Mouse (Mus musculus): ENCODE data around the gene Gabarapl1.
"Not testable (repeated sequence)": the region's sequence is repeated elsewhere in the genome, so short reads cannot be mapped to it uniquely, and the experiment has no call there.

Gene Gabarapl1

GRCm38 (mm10) chr6:129532942-129533860 is at the start of gene Gabarapl1:
TSS of gene Gabarapl1 (plus strand) at chr6:129533160.
- TF ChIP-seq POU5F1 (IDR thresholded peaks at IDR 0.05; ENCODE audit: borderline replicate concordance, low read length) (no peak), CTCF (conservative IDR thresholded peaks at IDR 0.05; ENCODE audit: low read length) (no peak), NANOG (IDR thresholded peaks at IDR 0.05; ENCODE audit: borderline replicate concordance, low read length) (no peak)
- H3K9me3 ChIP-seq (ENCODE audit: low read length), result no peaks in the 10 kb centered on the region
- H3K4me1 ChIP-seq (replicated peaks; ENCODE audit: low read depth, low read length), result peaks cover 14% of the 10 kb centered on the region
- peaks cover 21% of the 10 kb centered on the region for H3K36me3 ChIP-seq (ENCODE audit: insufficient read depth, low read length)
- H3K27me3 ChIP-seq (ENCODE audit: insufficient read depth, low read length), result no peaks in the 10 kb centered on the region
- H3K4me3 ChIP-seq (replicated peaks; ENCODE audit: low read length), result peak within 1 kb of the TSS; percentile 84

GRCm38 (mm10) chr6:129494924-129495323 is 38.0 kb upstream of the Gabarapl1 start:
- H3K27me3 ChIP-seq (ENCODE audit: insufficient read depth, low read length), result no peaks in the 10 kb centered on the region
- no peak for TF ChIP-seq NANOG (IDR thresholded peaks at IDR 0.05; ENCODE audit: borderline replicate concordance, low read length)
- no peak for TF ChIP-seq CTCF (conservative IDR thresholded peaks at IDR 0.05; ENCODE audit: low read length)
- TF ChIP-seq POU5F1 (IDR thresholded peaks at IDR 0.05; ENCODE audit: borderline replicate concordance, low read length), result no peak
- H3K9me3 ChIP-seq (ENCODE audit: low read length), result no peaks in the 10 kb centered on the region
- H3K4me1 ChIP-seq (replicated peaks; ENCODE audit: low read depth, low read length), result no peaks in the 10 kb centered on the region
- no peaks in the 10 kb centered on the region for H3K36me3 ChIP-seq (ENCODE audit: insufficient read depth, low read length)
- H3K4me3 ChIP-seq (replicated peaks; ENCODE audit: low read length), result no peak overlapping the region

GRCm38 (mm10) chr6:129497345-129498218 is 35.4 kb upstream of the Gabarapl1 start:
- Histone ChIP-seq H3K36me3 (ENCODE audit: insufficient read depth, low read length) (no peaks in the 10 kb centered on the region), H3K27me3 (ENCODE audit: insufficient read depth, low read length) (no peaks in the 10 kb centered on the region), H3K9me3 (ENCODE audit: low read length) (no peaks in the 10 kb centered on the region), H3K4me1 (replicated peaks; ENCODE audit: low read depth, low read length) (no peaks in the 10 kb centered on the region), H3K4me3 (replicated peaks; ENCODE audit: low read length) (no peak overlapping the region)
- no peak for TF ChIP-seq NANOG (IDR thresholded peaks at IDR 0.05; ENCODE audit: borderline replicate concordance, low read length)
- no peak for TF ChIP-seq POU5F1 (IDR thresholded peaks at IDR 0.05; ENCODE audit: borderline replicate concordance, low read length)
- TF ChIP-seq CTCF (conservative IDR thresholded peaks at IDR 0.05; ENCODE audit: low read length), result no peak

- not testable (repeated sequence) for H3K27me3 ChIP-seq (ENCODE audit: insufficient read depth, low read length); H3K4me1 ChIP-seq (replicated peaks; ENCODE audit: low read depth, low read length); H3K36me3 ChIP-seq (ENCODE audit: insufficient read depth, low read length); H3K9me3 ChIP-seq (ENCODE audit: low read length); H3K4me3 ChIP-seq (replicated peaks; ENCODE audit: low read length)
Observed at GRCm38 (mm10) chr6:129499516-129499915, 33.4 kb upstream of the Gabarapl1 start.

- Histone ChIP-seq H3K4me1 (replicated peaks; ENCODE audit: low read depth, low read length) (no peaks in the 10 kb centered on the region), H3K36me3 (ENCODE audit: insufficient read depth, low read length) (no peaks in the 10 kb centered on the region), H3K9me3 (ENCODE audit: low read length) (no peaks in the 10 kb centered on the region), H3K27me3 (ENCODE audit: insufficient read depth, low read length) (no peaks in the 10 kb centered on the region), H3K4me3 (replicated peaks; ENCODE audit: low read length) (no peak overlapping the region)
- TF ChIP-seq POU5F1 (IDR thresholded peaks at IDR 0.05; ENCODE audit: borderline replicate concordance, low read length), result no peak
- no peak for TF ChIP-seq CTCF (conservative IDR thresholded peaks at IDR 0.05; ENCODE audit: low read length)
- TF ChIP-seq NANOG (IDR thresholded peaks at IDR 0.05; ENCODE audit: borderline replicate concordance, low read length), result no peak
Observed at GRCm38 (mm10) chr6:129503471-129503870, 29.5 kb upstream of the Gabarapl1 start.

GRCm38 (mm10) chr6:129507024-129507423 is 25.9 kb upstream of the Gabarapl1 start, which contains the start of gene Olr1:
TSS of gene Olr1 (minus strand) at chr6:129507165.
- Histone ChIP-seq H3K27me3 (ENCODE audit: insufficient read depth, low read length) (no peaks in the 10 kb centered on the region), H3K9me3 (ENCODE audit: low read length) (no peaks in the 10 kb centered on the region), H3K4me3 (replicated peaks; ENCODE audit: low read length) (no peak within 1 kb of the TSS), H3K4me1 (replicated peaks; ENCODE audit: low read depth, low read length) (no peaks in the 10 kb centered on the region), H3K36me3 (ENCODE audit: insufficient read depth, low read length) (no peaks in the 10 kb centered on the region)
- TF ChIP-seq POU5F1 (IDR thresholded peaks at IDR 0.05; ENCODE audit: borderline replicate concordance, low read length), result no peak
- no peak for TF ChIP-seq NANOG (IDR thresholded peaks at IDR 0.05; ENCODE audit: borderline replicate concordance, low read length)
- TF ChIP-seq CTCF (conservative IDR thresholded peaks at IDR 0.05; ENCODE audit: low read length), result no peak

GRCm38 (mm10) chr6:129510120-129510911 is 22.6 kb upstream of the Gabarapl1 start:
- no peak overlapping the region for H3K4me3 ChIP-seq (replicated peaks; ENCODE audit: low read length)
- H3K9me3 ChIP-seq (ENCODE audit: low read length), result 0 out of 2 replicates have a peak, but pooled peaks cover 4% of the 10 kb centered on the region
- H3K27me3 ChIP-seq (ENCODE audit: insufficient read depth, low read length), result no peaks in the 10 kb centered on the region
- H3K4me1 ChIP-seq (replicated peaks; ENCODE audit: low read depth, low read length), result no peaks in the 10 kb centered on the region
- H3K36me3 ChIP-seq (ENCODE audit: insufficient read depth, low read length), result no peaks in the 10 kb centered on the region
- TF ChIP-seq POU5F1 (IDR thresholded peaks at IDR 0.05; ENCODE audit: borderline replicate concordance, low read length), result no peak
- TF ChIP-seq CTCF (conservative IDR thresholded peaks at IDR 0.05; ENCODE audit: low read length), result no peak
- no peak for TF ChIP-seq NANOG (IDR thresholded peaks at IDR 0.05; ENCODE audit: borderline replicate concordance, low read length)

GRCm38 (mm10) chr6:129512367-129512766 is 20.6 kb upstream of the Gabarapl1 start, which contains the start of gene Tmem52b:
TSS of gene Tmem52b (plus strand) at chr6:129512555.
- no peaks in the 10 kb centered on the region for H3K4me1 ChIP-seq (replicated peaks; ENCODE audit: low read depth, low read length)
- H3K4me3 ChIP-seq (replicated peaks; ENCODE audit: low read length), result no peak within 1 kb of the TSS
- no peaks in the 10 kb centered on the region for H3K36me3 ChIP-seq (ENCODE audit: insufficient read depth, low read length)
- TF ChIP-seq CTCF (conservative IDR thresholded peaks at IDR 0.05; ENCODE audit: low read length) (no peak), NANOG (IDR thresholded peaks at IDR 0.05; ENCODE audit: borderline replicate concordance, low read length) (no peak), POU5F1 (IDR thresholded peaks at IDR 0.05; ENCODE audit: borderline replicate concordance, low read length) (no peak)
- no peaks in the 10 kb centered on the region for H3K27me3 ChIP-seq (ENCODE audit: insufficient read depth, low read length)
- H3K9me3 ChIP-seq (ENCODE audit: low read length), result 0 out of 2 replicates have a peak, but pooled peaks cover 4% of the 10 kb centered on the region
